Comparison of ENCODE assay signal across 15 mouse cellular contexts in the genomic region with DNA sequence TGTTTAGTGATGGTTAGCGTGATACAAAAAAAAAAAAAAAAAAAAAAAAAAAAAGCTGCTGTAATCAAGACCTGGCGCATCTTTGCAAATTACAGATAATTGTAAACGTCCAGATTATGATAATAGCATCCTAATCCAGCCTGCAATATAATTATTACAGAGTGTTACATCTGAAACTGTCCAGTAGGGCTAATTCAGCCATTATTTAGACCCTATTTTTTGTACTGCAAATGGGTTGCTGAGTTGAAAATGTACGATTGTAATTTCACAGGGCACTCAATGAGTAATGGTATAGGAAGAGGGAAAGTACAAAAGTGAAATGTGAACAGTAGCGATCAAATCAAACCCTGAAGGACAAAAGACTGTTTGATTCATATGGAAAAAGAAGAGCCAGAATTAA. TPM values are rescaled to one million over a fixed set of nuclear protein-coding genes. Genes with fewer than 3 reads are reported as not detected.
"Had no signal": no experiment of that assay in that cellular context is flagged by ENCODE, and none has a peak within 500 bp of the region (broad histone marks: within the 10 kb centered on the region; RNA-seq: fewer than 3 reads in every experiment).

No protein-coding gene starts in this region.

- H3K9ac ChIP-seq: limb, embryonic 13.5 days; liver, embryonic 14.5 days; midbrain, embryonic 12.5 days had no signal

- H3K4me3 ChIP-seq: limb, embryonic 13.5 days; midbrain, embryonic 12.5 days had no signal

- H3K27ac ChIP-seq: limb, embryonic 13.5 days; liver, embryonic 14.5 days; midbrain, embryonic 12.5 days had no signal

- H3K36me3 ChIP-seq: limb, embryonic 13.5 days; midbrain, embryonic 12.5 days had no signal

- H3K9me3 ChIP-seq: limb, embryonic 13.5 days; midbrain, embryonic 12.5 days had no signal

- H3K4me2 ChIP-seq: limb, embryonic 13.5 days; midbrain, embryonic 12.5 days had no signal

- DNase-seq: kidney, postnatal 14 days; layer of hippocampus, adult 9-11 months; left cerebral cortex, postnatal 4 days; lung, adult 18-20 months; thymus, postnatal 36 days had no signal

RNA-seq across cellular contexts. Expression of a gene that starts 8.6 kb away (rescaled TPM):
- total RNA-seq: liver, adult 2 months; megakaryocyte-erythroid progenitor cell, adult 5-6 weeks had no signal
- polyA plus RNA-seq: kidney, embryonic 14.5 days; liver, adult 2 months; liver, embryonic 14.5 days; lung, embryonic 16.5 days; neural tube, embryonic 14.5 days; spleen, adult 2 months; thymus, postnatal 0 days had no signal

RNA-seq across cellular contexts. Expression of a gene that starts 10.2 kb away (rescaled TPM):
- total RNA-seq: liver, adult 2 months; megakaryocyte-erythroid progenitor cell, adult 5-6 weeks had no signal
- polyA plus RNA-seq: liver, adult 2 months; liver, embryonic 14.5 days; neural tube, embryonic 14.5 days; spleen, adult 2 months had no signal
